Comparison of ENCODE assay signal across 21 mouse cellular contexts in genomic region chr2:11653780-11654179, GRCm38 (mm10). TPM values are rescaled to one million over a fixed set of nuclear protein-coding genes. Genes with fewer than 3 reads are reported as not detected.
"Had no signal": no experiment of that assay in that cellular context is flagged by ENCODE, and none has a peak within 500 bp of the region (broad histone marks: within the 10 kb centered on the region; RNA-seq: fewer than 3 reads in every experiment).

No protein-coding gene starts in this region.

- DNase-seq: kidney, adult 18-20 months; kidney, adult 9 months; kidney, postnatal 14 days; kidney, postnatal 4 days; left cerebral cortex, postnatal 4 days; retina, postnatal 1 day; right cerebral cortex, postnatal 25 days had no signal

- H3K4me1 ChIP-seq: limb, embryonic 12.5 days; limb, embryonic 15.5 days; liver, embryonic 12.5 days; liver, embryonic 15.5 days; midbrain, embryonic 12.5 days; midbrain, embryonic 15.5 days; neural tube, embryonic 12.5 days; neural tube, embryonic 15.5 days; stomach, embryonic 15.5 days had no signal

- H3K27ac ChIP-seq: limb, embryonic 12.5 days; limb, embryonic 15.5 days; liver, embryonic 12.5 days; liver, embryonic 15.5 days; macrophage; midbrain, embryonic 12.5 days; midbrain, embryonic 15.5 days; neural tube, embryonic 12.5 days; neural tube, embryonic 15.5 days; stomach, embryonic 15.5 days had no signal

- H3K36me3 ChIP-seq: limb, embryonic 12.5 days; limb, embryonic 15.5 days; liver, embryonic 12.5 days; liver, embryonic 15.5 days; midbrain, embryonic 12.5 days; midbrain, embryonic 15.5 days; neural tube, embryonic 12.5 days; neural tube, embryonic 15.5 days; stomach, embryonic 15.5 days had no signal

- H3K4me3 ChIP-seq: limb, embryonic 12.5 days; limb, embryonic 15.5 days; liver, embryonic 12.5 days; liver, embryonic 15.5 days; midbrain, embryonic 12.5 days; midbrain, embryonic 15.5 days; neural tube, embryonic 12.5 days; neural tube, embryonic 15.5 days; stomach, embryonic 15.5 days had no signal

- H3K9me3 ChIP-seq: limb, embryonic 12.5 days; limb, embryonic 15.5 days; liver, embryonic 12.5 days; liver, embryonic 15.5 days; midbrain, embryonic 12.5 days; midbrain, embryonic 15.5 days; neural tube, embryonic 12.5 days; neural tube, embryonic 15.5 days; stomach, embryonic 15.5 days had no signal

- H3K27me3 ChIP-seq: limb, embryonic 12.5 days; limb, embryonic 15.5 days; liver, embryonic 12.5 days; liver, embryonic 15.5 days; midbrain, embryonic 12.5 days; midbrain, embryonic 15.5 days; neural tube, embryonic 12.5 days; neural tube, embryonic 15.5 days; stomach, embryonic 15.5 days had no signal

RNA-seq across cellular contexts. Expression of gene Il2ra, which starts 11.2 kb away (rescaled TPM):
- polyA plus RNA-seq: kidney, embryonic 16.5 days; limb, embryonic 12.5 days; limb, embryonic 15.5 days; liver, embryonic 12.5 days; liver, embryonic 15.5 days; lung, embryonic 14.5 days; neural tube, embryonic 12.5 days; neural tube, embryonic 15.5 days had no signal

RNA-seq across cellular contexts. Expression of gene Gm17490, which starts 27.7 kb away (rescaled TPM):
- polyA plus RNA-seq: intestine, embryonic 16.5 days; kidney, embryonic 16.5 days; limb, embryonic 12.5 days; limb, embryonic 15.5 days; liver, embryonic 12.5 days; liver, embryonic 15.5 days; lung, embryonic 14.5 days; lung, postnatal 0 days; macrophage; midbrain, embryonic 12.5 days; midbrain, embryonic 15.5 days; neural tube, embryonic 12.5 days; neural tube, embryonic 15.5 days; stomach, embryonic 15.5 days had no signal
